Mouse (Mus musculus) MEL (cell line): ENCODE measurements at regions not wholly inside any gene's neighbourhood (a gene's known extent, or its start where the extent isn't known, plus 50 kb on each side); places are given as distances from the start of the nearest gene placed in this dataset.

Source experiments
- DNase-seq: peaks from one replicate; pipeline ENCODE4 v3.0.0; 2011; ENCODE audit warnings: low read depth, low spot score
- H3K27ac ChIP-seq: 2 replicates; pipeline ENCODE4 v1.5.1; 2012; ENCODE audit warnings: low read depth, mild to moderate bottlenecking, control low read depth, low read length, moderate library complexity; ENCODE audit not compliant: control insufficient read depth
- H3K27me3 ChIP-seq, 2 experiments: fragments of 150-350 bp in 1 of 2; sonication (generic) in 1 of 2; 2 replicates each; pipeline ENCODE4 v1.6.1; 2012; ENCODE audit warnings: low read length in 2 of 2, mild to moderate bottlenecking in 2 of 2, improper control_type of control experiment in 1 of 2, moderate library complexity in 1 of 2; ENCODE audit not compliant: insufficient read depth in 2 of 2, control insufficient read depth in 1 of 2
- H3K36me3 ChIP-seq, 2 experiments: 2 replicates each; pipeline ENCODE4 v1.6.1; 2012 to 2014; ENCODE audit warnings: low read length in 2 of 2, improper control_type of control experiment in 1 of 2, inconsistent platforms in 1 of 2, mild to moderate bottlenecking in 1 of 2; ENCODE audit not compliant: insufficient read depth in 2 of 2, control insufficient read depth in 1 of 2
- H3K4me1 ChIP-seq, 2 experiments: fragments of 150-350 bp in 1 of 2; sonication (generic) in 1 of 2; 2 replicates each; pipeline ENCODE4 v1.6.1; 2012; ENCODE audit warnings: low read length in 2 of 2, improper control_type of control experiment in 1 of 2, mild to moderate bottlenecking in 1 of 2; ENCODE audit not compliant: insufficient read depth in 2 of 2, control insufficient read depth in 1 of 2
- H3K4me3 ChIP-seq, 2 experiments: fragments of 150-350 bp in 1 of 2; sonication (generic) in 1 of 2; 2 replicates each; pipeline ENCODE4 v1.5.1; 2012; ENCODE audit warnings: low read depth in 2 of 2, low read length in 2 of 2, mild to moderate bottlenecking in 2 of 2, moderate library complexity in 2 of 2, control low read depth in 1 of 2, improper control_type of control experiment in 1 of 2; ENCODE audit not compliant: control insufficient read depth in 1 of 2, insufficient read depth in 1 of 2
- H3K79me2 ChIP-seq: 2 replicates; pipeline ENCODE4 v1.6.1; 2012; ENCODE audit warnings: mild to moderate bottlenecking, low read length, moderate library complexity; ENCODE audit not compliant: control insufficient read depth, poor library complexity, insufficient read depth
- H3K9ac ChIP-seq: 2 replicates; pipeline ENCODE4 v1.6.1; 2012; ENCODE audit warnings: low read depth, mild to moderate bottlenecking, control low read depth, low read length, moderate library complexity; ENCODE audit not compliant: control insufficient read depth, poor library complexity, severe bottlenecking
- H3K9me3 ChIP-seq: fragments of 150-350 bp; sonication (generic); replicated peaks from 2 replicates; pipeline ENCODE4 v1.6.1; 2012; ENCODE audit warnings: mild to moderate bottlenecking, low read length, improper control_type of control experiment, moderate library complexity; ENCODE audit not compliant: insufficient read depth
- BHLHE40 ChIP-seq: IDR thresholded peaks from 2 replicates; pipeline ENCODE4 v1.6.1; 2012; ENCODE audit warnings: low read depth, mild to moderate bottlenecking, inconsistent platforms, low read length, improper control_type of control experiment, borderline replicate concordance
- CHD1 ChIP-seq: IDR thresholded peaks from 2 replicates; pipeline ENCODE4 v1.6.1; 2012; ENCODE audit warnings: low read depth, mild to moderate bottlenecking, inconsistent platforms, low read length, improper control_type of control experiment
- CTCF ChIP-seq, 3 experiments: IDR thresholded peaks in 2 of 3; conservative IDR thresholded peaks in 1 of 3; 2 replicates each; pipeline ENCODE4 v1.5.1; 2011 to 2012; ENCODE audit warnings: low read length in 3 of 3, low read depth in 2 of 3, mild to moderate bottlenecking in 2 of 3, improper control_type of control experiment in 1 of 3, inconsistent platforms in 1 of 3, mixed read lengths in 1 of 3, moderate library complexity in 1 of 3; ENCODE audit not compliant: control insufficient read depth in 1 of 3, insufficient read depth in 1 of 3, poor library complexity in 1 of 3, severe bottlenecking in 1 of 3
- E2F4 ChIP-seq: IDR thresholded peaks from 2 replicates; pipeline ENCODE4 v1.6.1; 2011; ENCODE audit warnings: low read depth, low read length, improper control_type of control experiment, borderline replicate concordance
- ELF1 ChIP-seq: IDR thresholded peaks from 2 replicates; pipeline ENCODE4 v1.6.1; 2014; ENCODE audit warnings: low read depth, mild to moderate bottlenecking, inconsistent platforms, low read length, improper control_type of control experiment, moderate library complexity
- EP300 ChIP-seq, 2 experiments: IDR thresholded peaks; 2 replicates each; pipeline ENCODE4 v1.6.1; 2011; ENCODE audit warnings: improper control_type of control experiment in 2 of 2, low read length in 2 of 2, low read depth in 1 of 2, mild to moderate bottlenecking in 1 of 2
- ETS1 ChIP-seq: IDR thresholded peaks from 2 replicates; pipeline ENCODE4 v1.6.1; 2012; ENCODE audit warnings: low read depth, mild to moderate bottlenecking, inconsistent platforms, low read length, improper control_type of control experiment, moderate library complexity
- GABPA ChIP-seq: IDR thresholded peaks from 2 replicates; pipeline ENCODE4 v1.6.1; 2012; ENCODE audit warnings: low read depth, mild to moderate bottlenecking, inconsistent platforms, low read length, improper control_type of control experiment, moderate library complexity
- GATA1 ChIP-seq: IDR thresholded peaks from 2 replicates; pipeline ENCODE4 v1.6.1; 2011; ENCODE audit warnings: low read depth, low read length, improper control_type of control experiment
- HCFC1 ChIP-seq: IDR thresholded peaks from 2 replicates; pipeline ENCODE4 v1.6.1; 2012; ENCODE audit warnings: low read depth, mild to moderate bottlenecking, inconsistent platforms, low read length, improper control_type of control experiment, moderate library complexity
- JUND ChIP-seq: IDR thresholded peaks from 2 replicates; pipeline ENCODE4 v1.6.1; 2011; ENCODE audit warnings: low read depth, mild to moderate bottlenecking, improper control_type of control experiment, low read length
- MAFK ChIP-seq: IDR thresholded peaks from 2 replicates; pipeline ENCODE4 v1.6.1; 2011; ENCODE audit warnings: low read depth, mild to moderate bottlenecking, low read length, improper control_type of control experiment, borderline replicate concordance
- MEF2A ChIP-seq: IDR thresholded peaks from 2 replicates; pipeline ENCODE4 v1.6.1; 2014; ENCODE audit warnings: low read depth, mild to moderate bottlenecking, inconsistent platforms, low read length, improper control_type of control experiment; ENCODE audit not compliant: poor library complexity, insufficient replicate concordance, severe bottlenecking; ENCODE audit errors: extremely low read depth
- MXI1 ChIP-seq: IDR thresholded peaks from 2 replicates; pipeline ENCODE4 v1.6.1; 2011; ENCODE audit warnings: mild to moderate bottlenecking, low read depth, low read length, improper control_type of control experiment
- NELFE ChIP-seq: IDR thresholded peaks from 2 replicates; pipeline ENCODE4 v1.6.1; 2011; ENCODE audit warnings: low read depth, low read length, improper control_type of control experiment
- POLR2A ChIP-seq, 2 experiments: IDR thresholded peaks; 2 replicates each; pipeline ENCODE4 v1.6.1; 2011 to 2012; ENCODE audit warnings: low read length in 2 of 2, mild to moderate bottlenecking in 2 of 2, control low read depth in 1 of 2, improper control_type of control experiment in 1 of 2, low read depth in 1 of 2, moderate library complexity in 1 of 2; ENCODE audit not compliant: control insufficient read depth in 1 of 2, insufficient read depth in 1 of 2, poor library complexity in 1 of 2
- POLR2AphosphoS2 ChIP-seq: IDR thresholded peaks from 2 replicates; pipeline ENCODE4 v1.6.1; 2011; ENCODE audit warnings: low read length, improper control_type of control experiment
- POLR2AphosphoS5 ChIP-seq: IDR thresholded peaks from 2 replicates; pipeline ENCODE4 v1.6.1; 2012; ENCODE audit warnings: low read depth, borderline replicate concordance, mild to moderate bottlenecking, inconsistent platforms, low read length, moderate library complexity, mixed read lengths
- RAD21 ChIP-seq: IDR thresholded peaks from 2 replicates; pipeline ENCODE4 v1.6.1; 2011; ENCODE audit warnings: mild to moderate bottlenecking, low read depth, low read length, improper control_type of control experiment
- RCOR1 ChIP-seq: IDR thresholded peaks from 2 replicates; pipeline ENCODE4 v1.6.1; 2012; ENCODE audit warnings: low read depth, mild to moderate bottlenecking, inconsistent platforms, low read length, improper control_type of control experiment
- TCF12 ChIP-seq: IDR thresholded peaks from 2 replicates; pipeline ENCODE4 v1.6.1; 2014; ENCODE audit warnings: low read depth, mild to moderate bottlenecking, inconsistent platforms, low read length, improper control_type of control experiment, moderate library complexity
- USF2 ChIP-seq, 2 experiments: IDR thresholded peaks; 2 replicates each; pipeline ENCODE4 v1.6.1; 2011 to 2012; ENCODE audit warnings: improper control_type of control experiment in 2 of 2, low read length in 2 of 2, borderline replicate concordance in 1 of 2, inconsistent platforms in 1 of 2, low read depth in 1 of 2, mild to moderate bottlenecking in 1 of 2; ENCODE audit not compliant: insufficient read depth in 1 of 2
- ZC3H11A ChIP-seq: IDR thresholded peaks from 2 replicates; pipeline ENCODE4 v1.6.1; 2012; ENCODE audit warnings: low read depth, mild to moderate bottlenecking, inconsistent platforms, low read length, improper control_type of control experiment
- ZMIZ1 ChIP-seq: IDR thresholded peaks from 2 replicates; pipeline ENCODE4 v1.6.1; 2012; ENCODE audit warnings: low read depth, mild to moderate bottlenecking, inconsistent platforms, low read length, improper control_type of control experiment, moderate library complexity
- ZNF384 ChIP-seq: IDR thresholded peaks from 2 replicates; pipeline ENCODE4 v1.6.1; 2012; ENCODE audit warnings: low read depth, mild to moderate bottlenecking, inconsistent platforms, low read length, improper control_type of control experiment

GRCm38 (mm10) chr1:177633966-177634602 lies 95.5 kb upstream of the 1700016C15Rik start:
- Histone ChIP-seq H3K27ac (no peak overlapping the region), H3K4me1 (no peaks in the 10 kb centered on the region), H3K9me3 (no peaks in the 10 kb centered on the region)
- DNase-seq = no peak
- TF ChIP-seq MEF2A (no peak), NELFE (no peak), POLR2AphosphoS2 (no peak), JUND (no peak), TCF12 (no peak), HCFC1 (no peak), MXI1 (no peak), GABPA (no peak), GATA1 (no peak), ELF1 (no peak), POLR2AphosphoS5 (no peak), RAD21 (no peak), ZMIZ1 (no peak), CHD1 (no peak), EP300 (IDR thresholded peaks at IDR 0.05; ENCODE audit: low read depth in 1 of 2, low read length in 2 of 2) (no peak), ZC3H11A (no peak), USF2 (IDR thresholded peaks at IDR 0.05; ENCODE audit: borderline replicate concordance in 1 of 2, insufficient read depth in 1 of 2, low read depth in 1 of 2, low read length in 2 of 2) (no peak), BHLHE40 (no peak), E2F4 (no peak), ETS1 (no peak)
- TF ChIP-seq, all 39 proteins: peak for 0
- Histone ChIP-seq H3K9ac (no peak overlapping the region), H3K36me3 (no peaks in the 10 kb centered on the region), H3K79me2 (no peaks in the 10 kb centered on the region), H3K27me3 (peaks cover 0 to 4% of the 10 kb centered on the region in 2 experiments; a peak in 1 of 4 replicates), H3K4me3 (no peak overlapping the region)

GRCm38 (mm10) chr1:177637061-177637460 lies 92.6 kb upstream of the 1700016C15Rik start:
- H3K79me2 ChIP-seq = no peaks in the 10 kb centered on the region
- no peaks in the 10 kb centered on the region for H3K4me1 ChIP-seq
- H3K27ac ChIP-seq = no peak overlapping the region
- no peaks in the 10 kb centered on the region for H3K36me3 ChIP-seq
- TF ChIP-seq RCOR1 (no peak), CTCF (IDR thresholded peaks at IDR 0.05 in 2 of 3, conservative IDR thresholded peaks at IDR 0.05 in 1 of 3; ENCODE audit: control insufficient read depth in 1 of 3, insufficient read depth in 1 of 3, low read depth in 2 of 3, low read length in 3 of 3, poor library complexity in 1 of 3, severe bottlenecking in 1 of 3) (no peak), POLR2A (IDR thresholded peaks at IDR 0.05; ENCODE audit: control insufficient read depth in 1 of 2, insufficient read depth in 1 of 2, low read depth in 1 of 2, low read length in 2 of 2, poor library complexity in 1 of 2) (no peak), MAFK (no peak), BHLHE40 (no peak), ZNF384 (no peak)
- no peak overlapping the region for H3K9ac ChIP-seq
- H3K27me3 ChIP-seq = no peaks in the 10 kb centered on the region
- no peak for DNase-seq
- H3K9me3 ChIP-seq = no peaks in the 10 kb centered on the region
- no peak overlapping the region for H3K4me3 ChIP-seq
